Mouse (Mus musculus) liver, embryonic 16.5 days (tissue): ENCODE measurements around the gene Bcl11b. TPM values are rescaled to one million over a fixed set of nuclear protein-coding genes. Genes with fewer than 3 reads are reported as not detected.

Experiments used
- ATAC-seq: fragments of 200-750 bp; cut with Nextera tagmentation; 2 replicates; pipeline ENCODE4 v1.8.0; 2017; ENCODE audit warnings: low read depth, mild to moderate bottlenecking, moderate number of reproducible peaks, moderate library complexity
- H3K27ac ChIP-seq: fragments of 300-500 bp; sonication (generic); 2 replicates; pipeline ENCODE4 v1.5.1; 2014; ENCODE audit warnings: mild to moderate bottlenecking, low read length
- H3K27me3 ChIP-seq: fragments of 300-500 bp; sonication (generic); 2 replicates; pipeline ENCODE4 v1.6.1; 2014; ENCODE audit warnings: low read depth, low read length, mixed read lengths; ENCODE audit not compliant: control insufficient read depth, insufficient read depth
- H3K36me3 ChIP-seq: fragments of 300-500 bp; sonication (generic); 2 replicates; pipeline ENCODE4 v1.6.1; 2014; ENCODE audit warnings: mild to moderate bottlenecking; ENCODE audit not compliant: control insufficient read depth, insufficient read depth
- H3K4me1 ChIP-seq: fragments of 300-500 bp; sonication (generic); 2 replicates; pipeline ENCODE4 v1.6.1; 2014; ENCODE audit warnings: low read depth, low read length, mixed read lengths; ENCODE audit not compliant: control insufficient read depth
- H3K4me2 ChIP-seq: fragments of 300-500 bp; sonication (generic); 2 replicates; pipeline ENCODE4 v1.6.1; 2014; ENCODE audit warnings: low read depth, low read length, mixed read lengths
- H3K4me3 ChIP-seq: fragments of 300-500 bp; sonication (generic); 2 replicates; pipeline ENCODE4 v1.5.1; 2014; ENCODE audit warnings: low read depth, mild to moderate bottlenecking, low read length
- H3K9ac ChIP-seq: fragments of 300-500 bp; sonication (generic); 2 replicates; pipeline ENCODE4 v1.6.1; 2014; ENCODE audit warnings: low read depth, low read length
- H3K9me3 ChIP-seq: fragments of 300-500 bp; sonication (generic); replicated peaks from 2 replicates; pipeline ENCODE4 v1.6.1; 2016; ENCODE audit warnings: low read length; ENCODE audit not compliant: control insufficient read depth
- WGBS: fragments of 180-500 bp; shearing (Covaris S2); extraction: QIAGEN DNeasy Blood & Tissue Kit; methylation state at CpG from one replicate; pipeline ENCODE4 v1.1.7; 2014; ENCODE audit not compliant: insufficient replicate concordance; 5-methylcytosine and 5-hydroxymethylcytosine counted together
- polyA plus RNA-seq: library from polyadenylated mRNA; unstranded; fragments of >200 nt; fragmentation: Nextera tagmentation; extraction: Ambion mirVana; gene quantifications from 2 replicates; pipeline ENCODE4 v1.2.1, GENCODE M21; 2015

Bcl11b gene
- polyA plus RNA-seq, 1 experiment from 2014 or later = 0.09 TPM

DNA sequence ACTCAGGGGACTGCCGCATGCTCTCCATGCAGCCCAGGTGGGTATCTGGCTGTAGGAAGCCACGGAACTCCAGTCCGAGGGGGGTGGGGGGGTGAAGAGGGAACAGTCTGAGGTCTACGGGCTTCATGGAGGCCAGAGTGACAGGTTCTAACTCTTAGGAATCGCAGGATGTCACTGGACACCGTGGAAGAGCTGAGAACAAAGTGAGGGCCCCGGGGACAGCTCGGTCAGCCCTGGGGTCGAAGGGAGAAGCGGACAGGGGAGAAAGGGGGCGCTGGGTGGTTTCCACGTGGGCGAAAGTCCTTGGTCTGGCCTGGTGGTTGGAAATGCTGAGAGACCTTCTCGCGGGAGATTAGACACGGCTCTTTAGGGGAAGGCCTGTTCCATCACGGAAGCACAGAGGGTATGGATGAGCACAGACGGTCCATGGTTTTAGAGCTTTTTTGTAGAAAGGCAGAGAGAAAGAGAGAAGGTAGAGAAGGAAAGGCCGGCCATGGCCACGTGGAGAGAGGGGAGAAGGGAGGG, 133.8 kb downstream of the Bcl11b start:
- Histone ChIP-seq H3K27ac (no peak overlapping the region), H3K4me2 (no peak overlapping the region), H3K4me1 (no peaks in the 10 kb centered on the region), H3K27me3 (no peaks in the 10 kb centered on the region), H3K4me3 (no peak overlapping the region), H3K36me3 (no peaks in the 10 kb centered on the region), H3K9me3 (no peaks in the 10 kb centered on the region), H3K9ac (no peak overlapping the region)
- WGBS = 74% methylated on average over 20 of the region's 20 CpGs
- no peak for ATAC-seq

DNA sequence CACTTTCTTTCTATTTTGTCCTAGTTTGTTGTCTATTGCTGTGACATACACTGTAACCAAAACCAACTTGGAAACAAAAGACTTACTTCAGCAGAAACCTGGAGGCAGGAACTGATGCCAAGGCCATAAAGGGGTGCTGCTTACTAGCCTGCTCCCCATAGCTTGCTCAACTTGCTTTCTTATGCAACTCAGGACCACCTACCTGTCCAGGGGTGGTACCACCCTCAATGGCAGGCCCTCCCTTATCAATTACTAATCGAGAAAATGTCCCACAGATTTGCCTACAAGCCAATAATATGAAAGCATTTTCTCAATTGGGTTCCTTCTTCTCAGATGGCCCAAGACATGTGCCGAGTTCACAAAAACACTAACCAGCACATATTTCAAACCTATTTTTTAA, 135.1 kb downstream of the Bcl11b start:
- Histone ChIP-seq H3K9me3 (no peaks in the 10 kb centered on the region), H3K4me1 (no peaks in the 10 kb centered on the region), H3K27ac (no peak overlapping the region), H3K4me2 (no peak overlapping the region), H3K4me3 (no peak overlapping the region), H3K9ac (no peak overlapping the region), H3K27me3 (no peaks in the 10 kb centered on the region), H3K36me3 (no peaks in the 10 kb centered on the region)
- no peak for ATAC-seq
- WGBS = 63% methylated on average over 2 of the region's 2 CpGs

Other genes with a start within 250 kb of the Bcl11b start
- gene Setd3, start 175.7 kb upstream of the Bcl11b start, polyA plus RNA-seq = 52.6 and 53.2 TPM in 2 replicates
- gene Ccnk, start 176.0 kb upstream of the Bcl11b start, polyA plus RNA-seq = 1.4 TPM in 2 replicates